Mouse (Mus musculus) heart, postnatal 0 days (tissue): ENCODE results near the gene Vsir. TPM values are rescaled to one million over a fixed set of nuclear protein-coding genes. Genes with fewer than 3 reads are reported as not detected.

Experiments used
- ATAC-seq: fragments of 200-750 bp; cut with Nextera tagmentation; 2 replicates; pipeline ENCODE4 v1.8.0; 2017; ENCODE audit warnings: low read depth, moderate number of reproducible peaks, moderate library complexity; ENCODE audit not compliant: insufficient read depth
- DNase-seq: peaks from one replicate; pipeline ENCODE4 v3.0.0-alpha.2; 2016; ENCODE audit warnings: low spot score
- H3K27ac ChIP-seq: fragments of 300-500 bp; sonication (generic); 2 replicates; pipeline ENCODE4 v1.5.1; 2014; ENCODE audit warnings: low read depth, mild to moderate bottlenecking
- H3K27me3 ChIP-seq: fragments of 300-500 bp; sonication (generic); 2 replicates; pipeline ENCODE4 v1.6.1; 2014; ENCODE audit warnings: low read length, mixed read lengths; ENCODE audit not compliant: control insufficient read depth, insufficient read depth
- H3K36me3 ChIP-seq: fragments of 300-500 bp; sonication (generic); replicated peaks from 2 replicates; pipeline ENCODE4 v1.6.1; 2014; ENCODE audit warnings: low read length, mixed read lengths; ENCODE audit not compliant: control insufficient read depth, insufficient read depth
- H3K4me1 ChIP-seq: fragments of 300-500 bp; sonication (generic); 2 replicates; pipeline ENCODE4 v1.6.1; 2014; ENCODE audit warnings: antibody characterized with exemption; ENCODE audit not compliant: control insufficient read depth, insufficient read depth
- H3K4me2 ChIP-seq: fragments of 300-500 bp; sonication (generic); 2 replicates; pipeline ENCODE4 v1.6.1; 2014; ENCODE audit warnings: low read depth, mild to moderate bottlenecking, low read length, moderate library complexity
- H3K4me3 ChIP-seq: fragments of 300-500 bp; sonication (generic); 2 replicates; pipeline ENCODE4 v1.5.1; 2014; ENCODE audit warnings: low read depth, low read length
- H3K9ac ChIP-seq: fragments of 300-500 bp; sonication (generic); replicated peaks from 2 replicates; pipeline ENCODE4 v1.6.1; 2014; ENCODE audit warnings: low read depth, low read length, mixed read lengths
- H3K9me3 ChIP-seq: fragments of 300-500 bp; sonication (generic); replicated peaks from 2 replicates; pipeline ENCODE4 v1.6.1; 2016; ENCODE audit warnings: low read length; ENCODE audit not compliant: control insufficient read depth
- CTCF ChIP-seq: IDR thresholded peaks from 2 replicates; pipeline ENCODE4 v1.5.1; 2016; ENCODE audit warnings: antibody characterized with exemption, control low read depth, low read depth
- EP300 ChIP-seq: IDR thresholded peaks from 2 replicates; pipeline ENCODE4 v1.6.1; 2016; ENCODE audit warnings: antibody characterized with exemption, low read depth
- WGBS: fragments of 180-500 bp; shearing (Covaris S2); extraction: QIAGEN DNeasy Blood & Tissue Kit; methylation state at CpG from one replicate; pipeline ENCODE4 v1.1.7; 2014; 5-methylcytosine and 5-hydroxymethylcytosine counted together
- polyA plus RNA-seq: library from polyadenylated mRNA; unstranded; fragments of >200 nt; fragmentation: Nextera tagmentation; extraction: Ambion mirVana; gene quantifications from 2 replicates; pipeline ENCODE4 v1.2.1, GENCODE M21; 2015
- total RNA-seq: library from RNA; depleted of rRNA; stranded (reverse); fragments of >200 nt; gene quantifications from 2 replicates; pipeline ENCODE4 v1.2.3, GENCODE M21; 2014; ENCODE audit warnings: low replicate concordance; rRNA removed

The Vsir gene
- total and polyA plus RNA-seq, 2 experiments from 2014 or later, result 4.6 to 117 TPM

GRCm38 (mm10) chr10:60411794-60412193, 65.1 kb downstream of the Vsir start:
- WGBS, result 13% methylated on average over 5 of the region's 5 CpGs
- no peak overlapping the region for H3K9ac ChIP-seq
- H3K36me3 ChIP-seq, result no peaks in the 10 kb centered on the region
- ATAC-seq (no peak), DNase-seq (peak; percentile 21)
- H3K4me2 ChIP-seq, result no peak overlapping the region
- no peak overlapping the region for H3K27ac ChIP-seq
- no peaks in the 10 kb centered on the region for H3K9me3 ChIP-seq
- no peak overlapping the region for H3K4me3 ChIP-seq
- TF ChIP-seq CTCF (peak; percentile 55), EP300 (no peak)
- no peaks in the 10 kb centered on the region for H3K4me1 ChIP-seq
- H3K27me3 ChIP-seq, result peaks cover 34% of the 10 kb centered on the region

GRCm38 (mm10) chr10:60413756-60414155, 67.1 kb downstream of the Vsir start:
- DNase-seq (no peak), ATAC-seq (no peak)
- no peak overlapping the region for H3K4me3 ChIP-seq
- no peaks in the 10 kb centered on the region for H3K36me3 ChIP-seq
- no peak overlapping the region for H3K4me2 ChIP-seq
- H3K9me3 ChIP-seq, result no peaks in the 10 kb centered on the region
- H3K4me1 ChIP-seq, result no peaks in the 10 kb centered on the region
- peaks cover 21% of the 10 kb centered on the region for H3K27me3 ChIP-seq
- H3K27ac ChIP-seq, result no peak overlapping the region
- H3K9ac ChIP-seq, result no peak overlapping the region
- TF ChIP-seq CTCF (no peak), EP300 (no peak)
- 73% methylated on average over 2 of the region's 2 CpGs for WGBS

GRCm38 (mm10) chr10:60417041-60417440, 70.4 kb downstream of the Vsir start:
- H3K9me3 ChIP-seq, result no peaks in the 10 kb centered on the region
- H3K4me1 ChIP-seq, result no peaks in the 10 kb centered on the region
- DNase-seq, result no peak
- no peaks in the 10 kb centered on the region for H3K36me3 ChIP-seq
- H3K4me3 ChIP-seq, result no peak overlapping the region
- WGBS, result 83% methylated on average over 2 of the region's 2 CpGs
- ATAC-seq, result no peak
- H3K4me2 ChIP-seq, result no peak overlapping the region
- no peak overlapping the region for H3K9ac ChIP-seq
- TF ChIP-seq CTCF (no peak), EP300 (no peak)
- 0 out of 2 replicates have a peak, but pooled peaks cover 8% of the 10 kb centered on the region for H3K27me3 ChIP-seq
- H3K27ac ChIP-seq, result no peak overlapping the region

- peak; percentile 59 for DNase-seq
Measured at GRCm38 (mm10) chr10:60418137-60418536, 71.5 kb downstream of the Vsir start.

GRCm38 (mm10) chr10:60419624-60420023, 73.0 kb downstream of the Vsir start:
- Histone ChIP-seq H3K9ac (no peak overlapping the region), H3K4me3 (no peak overlapping the region), H3K27ac (no peak overlapping the region), H3K4me1 (no peaks in the 10 kb centered on the region), H3K36me3 (no peaks in the 10 kb centered on the region), H3K4me2 (no peak overlapping the region), H3K27me3 (0 out of 2 replicates have a peak, but pooled peaks cover 2% of the 10 kb centered on the region), H3K9me3 (no peaks in the 10 kb centered on the region)
- ATAC-seq (no peak), DNase-seq (no peak)
- TF ChIP-seq CTCF (peak; percentile 28; the same call in 1 of the 2 replicates), EP300 (no peak)
- WGBS, result 27% methylated on average over 4 of the region's 4 CpGs

More at GRCm38 (mm10) chr10:60418137-60418536, 71.5 kb downstream of the Vsir start:
- Histone ChIP-seq H3K4me3 (no peak overlapping the region), H3K27ac (no peak overlapping the region), H3K36me3 (no peaks in the 10 kb centered on the region), H3K27me3 (0 out of 2 replicates have a peak, but pooled peaks cover 8% of the 10 kb centered on the region), H3K9ac (no peak overlapping the region), H3K4me2 (no peak overlapping the region), H3K9me3 (no peaks in the 10 kb centered on the region), H3K4me1 (no peaks in the 10 kb centered on the region)
- ATAC-seq, result no peak
- no peak for TF ChIP-seq EP300
- peak; percentile 76 for TF ChIP-seq CTCF
- WGBS, result 15% methylated on average over 3 of the region's 3 CpGs

Other genes starting within 250 kb of the Vsir start
- gene Spock2, start 240.6 kb upstream of the Vsir start, total RNA-seq, result 18.3 and 18.4 TPM in 2 replicates
- 5.2 and 5.7 TPM in 2 replicates for gene Spock2, start 240.6 kb upstream of the Vsir start, polyA plus RNA-seq
- 2.2 and 2.4 TPM in 2 replicates for gene Chst3, start 127.6 kb upstream of the Vsir start, total RNA-seq
- 0.20 and 0.27 TPM in 2 replicates for gene Chst3, start 127.6 kb upstream of the Vsir start, polyA plus RNA-seq
- 464 and 479 TPM in 2 replicates for gene Psap, start 69.2 kb upstream of the Vsir start, total RNA-seq
- 135 and 139 TPM in 2 replicates for gene Psap, start 69.2 kb upstream of the Vsir start, polyA plus RNA-seq
- gene Gm17455, start 52.9 kb downstream of the Vsir start, total RNA-seq, result not detected in 2 replicates
- 0.38 TPM in 2 replicates for gene Gm17455, start 52.9 kb downstream of the Vsir start, polyA plus RNA-seq